Mouse (Mus musculus): Measurements from ENCODE around the gene Saa1. TPM values are rescaled to one million over a fixed set of nuclear protein-coding genes. Genes with fewer than 3 reads are reported as not detected.

Saa1 gene
- polyA plus RNA-seq (2012; ENCODE audit: low replicate concordance) = not detected in 2 replicates

DNA sequence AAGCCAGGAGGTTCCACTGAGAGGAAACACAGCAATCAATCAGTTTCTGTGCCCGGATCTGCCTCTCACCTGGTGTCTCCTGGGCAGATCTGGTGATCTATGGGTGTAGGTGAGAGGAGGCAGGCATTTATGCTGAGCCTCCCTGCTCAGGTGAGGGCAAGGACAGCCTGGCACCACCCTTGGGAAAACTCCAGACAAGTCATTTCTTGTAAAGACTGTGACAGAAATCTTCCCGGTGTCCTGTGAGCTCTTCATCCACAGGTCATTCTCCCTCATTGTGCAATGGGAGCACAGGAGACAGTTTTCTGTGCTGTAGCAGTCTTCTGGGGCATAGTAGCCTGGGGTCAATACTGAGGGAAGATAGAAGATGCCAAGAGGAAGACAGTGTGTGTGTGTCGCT is at the start of gene Saa1:
Gene Saa1 (minus strand): TSS at position 101 of the 400 bp plus-strand sequence.

DNA sequence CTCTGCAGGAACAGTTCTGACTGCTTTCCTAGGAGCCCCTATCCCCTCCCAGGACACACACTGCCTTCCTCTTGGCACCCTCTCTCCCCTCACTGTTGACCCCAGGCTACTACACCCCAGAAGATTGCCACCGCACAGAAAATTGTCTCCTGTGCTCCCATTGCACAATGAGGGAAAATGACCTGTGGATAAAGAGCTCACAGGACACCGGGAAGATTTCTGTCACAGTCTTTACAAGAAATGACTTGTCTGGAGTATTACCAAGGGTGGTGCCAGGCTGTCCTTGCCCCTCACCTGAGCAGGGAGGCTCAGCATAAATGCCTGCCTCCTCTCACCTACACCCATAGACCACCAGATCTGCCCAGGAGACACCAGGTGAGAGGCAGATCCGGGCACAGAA is 8.7 kb upstream of the Saa1 start, which contains the start of gene Saa2:
Gene Saa2 (plus strand): TSS at position 301 of the 400 bp plus-strand sequence.

DNA sequence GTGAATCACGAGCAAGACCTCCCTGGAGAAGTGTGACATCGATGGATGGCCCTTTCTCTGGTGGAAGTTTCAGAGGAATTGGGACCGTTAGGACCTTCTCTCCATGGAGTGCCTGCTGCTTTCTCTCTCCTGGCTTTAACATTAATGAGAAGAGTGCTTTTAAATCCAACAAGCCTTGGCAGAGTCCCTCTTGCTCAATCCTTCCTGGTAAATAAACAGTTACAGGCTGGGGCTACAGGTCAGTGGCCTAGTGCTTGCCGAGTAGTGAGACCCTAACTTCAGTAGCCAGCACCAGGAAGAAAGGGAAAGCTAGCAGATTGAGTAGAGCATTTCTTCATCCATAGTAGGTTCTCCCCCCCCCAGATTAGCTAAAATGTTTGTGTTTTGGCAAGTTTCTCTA is 10.3 kb downstream of the Saa1 start, which contains the start of gene Saa4:
Gene Saa4 (minus strand): TSS at position 146 of the 400 bp plus-strand sequence.

DNA sequence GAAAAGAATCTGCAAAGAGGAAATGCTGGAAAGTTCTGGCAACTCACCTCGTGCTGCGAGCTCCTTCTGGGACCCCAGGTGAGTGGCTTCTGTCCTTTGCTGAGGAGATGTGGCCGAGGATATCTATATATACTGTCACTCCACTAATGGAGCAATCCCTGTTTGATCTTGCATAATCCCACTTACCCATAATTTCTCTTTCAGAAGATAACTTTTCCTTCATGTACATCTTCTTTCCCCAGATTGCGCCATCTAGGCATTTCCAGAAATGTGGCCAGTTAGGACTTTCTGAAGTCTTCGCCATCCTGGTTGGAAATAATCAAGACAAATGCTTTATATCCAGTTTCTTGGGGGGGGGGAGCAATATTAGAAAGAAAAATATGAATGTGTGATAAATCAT is 27.2 kb downstream of the Saa1 start, which contains the start of gene Saa3:
Gene Saa3 (minus strand): TSS at position 101 of the 400 bp plus-strand sequence.

DNA sequence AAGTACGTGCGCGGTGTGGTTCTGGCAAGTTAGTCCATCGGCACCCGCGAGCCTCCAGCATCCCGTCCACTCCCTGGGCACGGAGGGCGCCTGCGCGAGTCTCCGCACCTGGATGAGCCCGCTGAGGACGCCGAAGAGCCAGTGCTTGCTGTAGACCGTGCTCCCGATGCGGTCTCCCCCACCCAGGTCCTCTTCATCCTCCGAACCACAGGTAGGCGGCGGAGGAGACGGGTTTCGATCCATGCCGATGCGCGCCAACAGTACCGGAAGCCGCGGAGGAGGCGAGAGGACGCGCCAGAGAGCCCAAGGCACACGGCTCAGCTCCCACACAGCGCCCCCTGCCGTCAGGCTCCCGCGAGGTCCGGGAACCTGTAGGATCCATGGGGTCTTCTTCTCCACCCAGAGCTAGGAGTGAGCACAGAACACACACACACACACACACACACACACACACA is 32.4 kb downstream of the Saa1 start, which contains the start of gene Saal1:
Gene Saal1 (minus strand): TSS at position 291 of the 455 bp plus-strand sequence.

Other genes with a start within 250 kb of the Saa1 start
- gene Sergef, start 103.2 kb downstream of the Saa1 start, polyA plus RNA-seq (2012; ENCODE audit: low replicate concordance) = 0.42 and 1.4 TPM in 2 replicates
- not detected in 2 replicates for gene Tph1, start 70.4 kb downstream of the Saa1 start, polyA plus RNA-seq (2012; ENCODE audit: low replicate concordance)
- gene Saal1, start 32.3 kb downstream of the Saa1 start, polyA plus RNA-seq (2012; ENCODE audit: low replicate concordance) = 1.8 and 1.9 TPM in 2 replicates
- gene Saa3, start 27.3 kb downstream of the Saa1 start, polyA plus RNA-seq (2012; ENCODE audit: low replicate concordance) = 0.73 and 3.0 TPM in 2 replicates
- not detected in 2 replicates for gene Saa4, start 10.4 kb downstream of the Saa1 start, polyA plus RNA-seq (2012; ENCODE audit: low replicate concordance)
- gene Saa2, start 8.8 kb upstream of the Saa1 start, polyA plus RNA-seq (2012; ENCODE audit: low replicate concordance) = not detected in 2 replicates
- gene Hps5, start 53.1 kb upstream of the Saa1 start, polyA plus RNA-seq (2012; ENCODE audit: low replicate concordance) = 2.7 and 3.8 TPM in 2 replicates
- gene Gtf2h1, start 53.1 kb upstream of the Saa1 start, polyA plus RNA-seq (2012; ENCODE audit: low replicate concordance) = 68.6 and 85.3 TPM in 2 replicates
- gene Ldha, start 98.5 kb upstream of the Saa1 start, polyA plus RNA-seq (2012; ENCODE audit: low replicate concordance) = 247 and 414 TPM in 2 replicates
- not detected in 2 replicates for gene Ldhc, start 118.2 kb upstream of the Saa1 start, polyA plus RNA-seq (2012; ENCODE audit: low replicate concordance)
- gene Tsg101, start 177.0 kb upstream of the Saa1 start, polyA plus RNA-seq (2012; ENCODE audit: low replicate concordance) = 24.5 and 36.4 TPM in 2 replicates
- gene Uevld, start 215.5 kb upstream of the Saa1 start, polyA plus RNA-seq (2012; ENCODE audit: low replicate concordance) = 0.07 and 0.54 TPM in 2 replicates
- not detected in 2 replicates for gene Gm9999, start 240.6 kb upstream of the Saa1 start, polyA plus RNA-seq (2012; ENCODE audit: low replicate concordance)

All from leukemia stem cell, adult 10-12 weeks (primary cell).